In the genomic region with DNA sequence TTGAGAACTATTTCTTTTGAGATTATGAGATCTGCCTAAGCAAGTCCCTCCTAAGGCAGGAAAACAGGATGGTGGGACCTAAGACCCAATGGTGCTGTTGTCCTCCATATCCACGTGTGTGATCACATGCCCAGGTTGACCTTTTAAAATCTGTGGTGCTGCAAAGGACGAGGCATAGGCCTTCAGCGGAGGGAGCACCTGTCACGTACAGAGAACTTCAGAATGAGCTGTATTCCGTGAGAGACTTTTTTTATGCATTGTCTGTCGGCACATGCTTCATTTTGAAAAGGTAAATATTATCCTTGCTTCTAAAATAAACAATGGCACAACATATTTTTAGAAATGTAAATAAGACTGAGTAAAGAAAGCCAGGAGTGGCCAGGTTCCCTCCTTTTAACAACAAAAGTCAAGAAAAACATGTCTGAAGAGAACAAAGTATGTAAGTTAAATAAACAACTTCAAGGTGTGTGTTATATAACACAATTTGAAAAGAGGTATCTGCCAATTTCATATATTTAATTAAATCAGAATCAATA, we compare ENCODE assay signal across 27 mouse cellular contexts. TPM values are rescaled to one million over a fixed set of nuclear protein-coding genes. Genes with fewer than 3 reads are reported as not detected.
A peak's percentile ranks its signal among the peaks of the same experiment; 100 is the strongest.
DNase-seq lines count a peak whose midpoint lies in the region; ATAC-seq and TF ChIP-seq lines count a peak whose summit lies in the region.
"Had no signal": no experiment of that assay in that cellular context is flagged by ENCODE, and none has a peak within 500 bp of the region (broad histone marks: within the 10 kb centered on the region; RNA-seq: fewer than 3 reads in every experiment).

No protein-coding gene starts in this region.

- H3K4me3 ChIP-seq in heart, embryonic 12.5 days = no peak overlapping the region
- H3K4me3 ChIP-seq in liver, postnatal 0 days (ENCODE audit: low read depth, low read length) = no peak overlapping the region
- H3K4me3 ChIP-seq in liver, embryonic 11.5 days (ENCODE audit: low read depth, low read length) = no peak overlapping the region
- H3K4me3 ChIP-seq in lung, adult 2 months (replicated peaks; ENCODE audit: extremely low read depth, low read depth, low read length) = no peak overlapping the region
- no peak overlapping the region for H3K4me3 ChIP-seq in stomach, postnatal 0 days (ENCODE audit: low read depth, low read length)
- H3K4me3 ChIP-seq: embryonic facial prominence, embryonic 10.5 days; embryonic facial prominence, embryonic 13.5 days; erythroblast, embryonic 14.5 days; forebrain, embryonic 12.5 days; forebrain, embryonic 15.5 days; heart, embryonic 13.5 days had no signal

- no peak overlapping the region for H3K4me2 ChIP-seq in heart, embryonic 12.5 days
- no peak overlapping the region for H3K4me2 ChIP-seq in liver, postnatal 0 days (ENCODE audit: low read depth, low read length)
- no peak overlapping the region for H3K4me2 ChIP-seq in liver, embryonic 11.5 days
- no peak overlapping the region for H3K4me2 ChIP-seq in stomach, postnatal 0 days (replicated peaks; ENCODE audit: low read depth)
- H3K4me2 ChIP-seq: embryonic facial prominence, embryonic 13.5 days; forebrain, embryonic 12.5 days; forebrain, embryonic 15.5 days; heart, embryonic 13.5 days; hindbrain, embryonic 14.5 days had no signal

- ATAC-seq in heart, embryonic 12.5 days (ENCODE audit: insufficient number of reproducible peaks, low FRiP score) = no peak
- ATAC-seq in liver, postnatal 0 days = peak; percentile 9; the same call in 1 of the 2 replicates
- ATAC-seq in liver, embryonic 11.5 days (replicated peaks; ENCODE audit: low FRiP score) = no peak
- ATAC-seq in stomach, postnatal 0 days (ENCODE audit: low FRiP score, low TSS enrichment) = peak; percentile 75; the same call in 1 of the 2 replicates
- ATAC-seq: activated CD4-positive, CD25-positive, alpha-beta regulatory T cell, adult 4 months; forebrain, embryonic 15.5 days had no signal

- TF ChIP-seq POLR2A in lung, adult 2 months (IDR thresholded peaks at IDR 0.05; ENCODE audit: borderline replicate concordance, extremely low read depth, low read depth, low read length) = no peak

- no peak for TF ChIP-seq EP300 in liver, postnatal 0 days (IDR thresholded peaks at IDR 0.05; ENCODE audit: low read depth)
- TF ChIP-seq EP300 in stomach, postnatal 0 days (optimal IDR thresholded peaks at IDR 0.05) = no peak

- H3K9ac ChIP-seq in heart, embryonic 12.5 days = no peak overlapping the region
- H3K9ac ChIP-seq in liver, postnatal 0 days (replicated peaks) = no peak overlapping the region
- no peak overlapping the region for H3K9ac ChIP-seq in liver, embryonic 11.5 days (ENCODE audit: low read depth, low read length)
- no peak overlapping the region for H3K9ac ChIP-seq in stomach, postnatal 0 days (ENCODE audit: low read length)
- H3K9ac ChIP-seq: embryonic facial prominence, embryonic 13.5 days; forebrain, embryonic 12.5 days; forebrain, embryonic 15.5 days; heart, embryonic 13.5 days; hindbrain, embryonic 14.5 days had no signal

- peak; percentile 79 for DNase-seq in heart, adult 11 months
- no peak for DNase-seq in liver, postnatal 0 days
- no peak for DNase-seq in liver, embryonic 11.5 days (ENCODE audit: low spot score)
- DNase-seq in lung, postnatal 36 days = peak; percentile 13
- no peak for DNase-seq in lung, adult 2 months
- peak; percentile 26 for DNase-seq in stomach, postnatal 0 days (ENCODE audit: low spot score)
- no peak for DNase-seq in urinary bladder, postnatal 10 days (ENCODE audit: low spot score)
- DNase-seq: adrenal gland, adult 8-10 months; adrenal gland, postnatal 25 days; cerebellum, adult 11-12 months; cerebellum, adult 8-10 months; cerebellum, postnatal 10 days; cerebellum, postnatal 36 days; embryo, embryonic 11 days; gastrocnemius, postnatal 10 days; heart, adult 18-20 months; heart, postnatal 14 days; heart, postnatal 4 days had no signal

- no peaks in the 10 kb centered on the region for H3K36me3 ChIP-seq in heart, embryonic 12.5 days
- H3K36me3 ChIP-seq in liver, postnatal 0 days (replicated peaks; ENCODE audit: insufficient read depth, low read length) = no peaks in the 10 kb centered on the region
- H3K36me3 ChIP-seq in liver, embryonic 11.5 days (ENCODE audit: control insufficient read depth, insufficient read depth, low read length) = no peaks in the 10 kb centered on the region
- H3K36me3 ChIP-seq in stomach, postnatal 0 days (ENCODE audit: control insufficient read depth, insufficient read depth, low read length) = no peaks in the 10 kb centered on the region
- H3K36me3 ChIP-seq: embryonic facial prominence, embryonic 10.5 days; embryonic facial prominence, embryonic 13.5 days; forebrain, embryonic 12.5 days; forebrain, embryonic 15.5 days; heart, embryonic 13.5 days had no signal

- no peaks in the 10 kb centered on the region for H3K9me3 ChIP-seq in heart, embryonic 12.5 days (replicated peaks)
- no peaks in the 10 kb centered on the region for H3K9me3 ChIP-seq in liver, postnatal 0 days (ENCODE audit: low read length)
- H3K9me3 ChIP-seq in liver, embryonic 11.5 days (ENCODE audit: control insufficient read depth, low read length) = no peaks in the 10 kb centered on the region
- no peaks in the 10 kb centered on the region for H3K9me3 ChIP-seq in stomach, postnatal 0 days (ENCODE audit: control insufficient read depth, low read length)
- H3K9me3 ChIP-seq: embryonic facial prominence, embryonic 10.5 days; embryonic facial prominence, embryonic 13.5 days; forebrain, embryonic 12.5 days; forebrain, embryonic 15.5 days; heart, embryonic 13.5 days had no signal

- no peaks in the 10 kb centered on the region for H3K27me3 ChIP-seq in heart, embryonic 12.5 days (replicated peaks)
- no peaks in the 10 kb centered on the region for H3K27me3 ChIP-seq in liver, postnatal 0 days (ENCODE audit: insufficient read depth, low read length)
- H3K27me3 ChIP-seq in liver, embryonic 11.5 days (replicated peaks; ENCODE audit: control insufficient read depth, insufficient read depth, low read length) = no peaks in the 10 kb centered on the region
- H3K27me3 ChIP-seq in stomach, postnatal 0 days (ENCODE audit: control insufficient read depth, insufficient read depth, low read length) = no peaks in the 10 kb centered on the region
- H3K27me3 ChIP-seq: embryonic facial prominence, embryonic 13.5 days; forebrain, embryonic 15.5 days; heart, embryonic 13.5 days had no signal

- 0 out of 2 replicates have a peak, but pooled peaks cover 2% of the 10 kb centered on the region for H3K4me1 ChIP-seq in heart, embryonic 12.5 days (replicated peaks)
- H3K4me1 ChIP-seq in liver, postnatal 0 days (ENCODE audit: insufficient read depth) = peaks cover 9% of the 10 kb centered on the region
- no peaks in the 10 kb centered on the region for H3K4me1 ChIP-seq in liver, embryonic 11.5 days (replicated peaks; ENCODE audit: control insufficient read depth, insufficient read depth, low read length)
- no peaks in the 10 kb centered on the region for H3K4me1 ChIP-seq in lung, adult 2 months (ENCODE audit: control insufficient read depth, insufficient read depth, low read length)
- no peaks in the 10 kb centered on the region for H3K4me1 ChIP-seq in stomach, postnatal 0 days (replicated peaks; ENCODE audit: control insufficient read depth, insufficient read depth)
- H3K4me1 ChIP-seq: forebrain, embryonic 15.5 days had no signal

- WGBS in heart, embryonic 12.5 days = 69% methylated on average over 6 of the region's 6 CpGs
- WGBS in liver, postnatal 0 days (ENCODE audit: insufficient replicate concordance) = 55% methylated on average over 6 of the region's 6 CpGs
- WGBS in liver, embryonic 11.5 days = 72% methylated on average over 6 of the region's 6 CpGs
- 50% methylated on average over 6 of the region's 6 CpGs for WGBS in lung, adult 2 months
- 40% methylated on average over 6 of the region's 6 CpGs for WGBS in stomach, postnatal 0 days

- no peak for TF ChIP-seq CTCF in liver, postnatal 0 days (IDR thresholded peaks at IDR 0.05; ENCODE audit: low read depth)
- no peak for TF ChIP-seq CTCF in lung, adult 2 months (IDR thresholded peaks at IDR 0.05; ENCODE audit: insufficient read depth, low read length)
- TF ChIP-seq CTCF in stomach, postnatal 0 days (IDR thresholded peaks at IDR 0.05; ENCODE audit: low read depth) = no peak

- no peak overlapping the region for H3K27ac ChIP-seq in heart, embryonic 12.5 days (ENCODE audit: poor library complexity, severe bottlenecking)
- H3K27ac ChIP-seq in liver, postnatal 0 days (ENCODE audit: low read depth) = no peak overlapping the region
- no peak overlapping the region for H3K27ac ChIP-seq in liver, embryonic 11.5 days (ENCODE audit: low read depth, low read length)
- no peak overlapping the region for H3K27ac ChIP-seq in stomach, postnatal 0 days (replicated peaks)
- H3K27ac ChIP-seq: embryonic facial prominence, embryonic 10.5 days; embryonic facial prominence, embryonic 13.5 days; forebrain, embryonic 12.5 days; forebrain, embryonic 15.5 days; heart, embryonic 13.5 days; hindbrain, embryonic 14.5 days had no signal

RNA-seq across cellular contexts. Expression of a gene that starts 45.0 kb away (rescaled TPM):
- polyA plus RNA-seq in heart, embryonic 12.5 days (2016; fragmentation: Nextera tagmentation; extraction: Ambion mirVana) = 31.0 and 31.9 TPM in 2 replicates
- polyA plus RNA-seq in liver, postnatal 0 days (2015; fragmentation: Nextera tagmentation; extraction: Ambion mirVana) = 59.9 and 64.7 TPM in 2 replicates
- polyA plus RNA-seq in liver, embryonic 11.5 days (2014; fragmentation: Nextera tagmentation; extraction: Ambion mirVana) = 44.9 and 45.3 TPM in 2 replicates
- polyA plus RNA-seq in lung, adult 2 months (2012; rRNA removed) = 7.6 and 7.7 TPM in 2 replicates
- polyA plus RNA-seq in stomach, postnatal 0 days (2015; fragmentation: Nextera tagmentation; extraction: Ambion mirVana) = 38.3 and 38.5 TPM in 2 replicates

Comparison
In these comparisons a context has a peak if more than half of its experiments do, and no peak if none do; other contexts are left out.
1. DNase-seq: peak in heart, adult 11 months (single experiment), lung, postnatal 36 days (single experiment) and stomach, postnatal 0 days (single experiment); none in liver, postnatal 0 days (single experiment), liver, embryonic 11.5 days (single experiment), lung, adult 2 months (single experiment) and urinary bladder, postnatal 10 days (single experiment).
2. ATAC-seq: peak in liver, postnatal 0 days (single experiment) and stomach, postnatal 0 days (single experiment); none in heart, embryonic 12.5 days (single experiment) and liver, embryonic 11.5 days (single experiment).